Mouse (Mus musculus): ENCODE measurements at regions not wholly inside any gene's neighbourhood (a gene's known extent, or its start where the extent isn't known, plus 50 kb on each side); places are given as distances from the start of the nearest gene placed in this dataset.

DNA sequence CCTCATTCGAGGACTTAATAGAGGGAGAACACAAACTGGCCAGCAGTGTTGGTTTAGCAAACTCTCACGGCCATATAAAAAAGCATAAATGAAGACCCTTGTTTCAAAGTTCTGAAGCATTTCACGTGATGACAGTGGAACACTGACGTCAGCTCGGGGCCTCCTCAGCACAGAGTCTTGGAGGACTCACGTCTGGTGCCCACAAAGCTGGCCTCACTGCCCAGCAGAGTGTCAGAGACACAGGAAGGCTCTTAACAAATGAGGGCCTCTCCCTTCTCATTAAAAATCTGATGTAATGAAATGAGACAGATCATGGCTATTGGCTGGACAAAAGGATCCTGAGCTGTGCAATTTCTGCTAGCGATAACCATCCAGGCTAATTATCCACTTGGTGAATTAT, 330.6 kb downstream of the Wdr11 start:
- in situ Hi-C loops (cut with MboI; ENCODE audit: low sequenced_read_pairs in 2 of 2, unreplicated experiment in 2 of 2): no loop called here

DNA sequence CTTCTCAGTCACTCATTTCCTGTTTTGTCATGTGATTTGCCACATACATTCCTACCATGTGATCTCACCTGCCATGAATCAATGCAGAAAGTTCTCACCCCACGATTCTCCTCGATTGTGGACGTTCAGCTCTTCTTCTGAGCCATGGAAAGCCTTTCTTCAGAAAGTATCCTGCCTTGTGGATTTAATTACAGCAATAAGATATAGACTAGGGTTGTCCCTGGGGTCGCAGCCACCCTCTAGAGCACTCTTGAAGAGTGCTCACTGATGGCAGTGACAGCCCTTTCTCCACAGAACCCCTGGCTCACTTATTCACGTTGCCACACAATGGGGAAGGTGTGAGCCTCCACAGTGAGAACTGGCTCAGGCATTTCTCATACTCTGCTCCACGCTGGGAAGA, 345.1 kb downstream of the Wdr11 start:
- Histone ChIP-seq H3K4me3 (ENCODE audit: insufficient read depth in 1 of 2, low read depth in 1 of 2, low read length in 2 of 2, poor library complexity in 1 of 2, severe bottlenecking in 1 of 2) (no peak overlapping the region), H3K9me3 (ENCODE audit: control insufficient read depth, insufficient read depth, low read depth, low read length) (no peaks in the 10 kb centered on the region), H3K4me1 (ENCODE audit: control insufficient read depth in 2 of 2, insufficient read depth in 2 of 2, low read length in 2 of 2, poor library complexity in 1 of 2) (no peaks in the 10 kb centered on the region), H3K27ac (ENCODE audit: insufficient read depth, low read depth, low read length, poor library complexity, severe bottlenecking) (no peak overlapping the region), H3K36me3 (ENCODE audit: control insufficient read depth, insufficient read depth, low read length, poor library complexity, severe bottlenecking) (no peaks in the 10 kb centered on the region), H3K9ac (ENCODE audit: insufficient read depth, low read depth, low read length, poor library complexity, severe bottlenecking) (no peak overlapping the region)
- in situ Hi-C loops (cut with MboI; ENCODE audit: low sequenced_read_pairs in 2 of 2, unreplicated experiment in 2 of 2): no loop called here
- no peak for TF ChIP-seq MAFK (IDR thresholded peaks at IDR 0.05; ENCODE audit: insufficient read depth, low read depth, low read length)
- TF ChIP-seq CHD2 (IDR thresholded peaks at IDR 0.05; ENCODE audit: low read depth, low read length): no peak
- no peak for TF ChIP-seq HCFC1 (IDR thresholded peaks at IDR 0.05; ENCODE audit: borderline replicate concordance, insufficient read depth, low read length)
- TF ChIP-seq ZC3H11A (IDR thresholded peaks at IDR 0.05; ENCODE audit: borderline replicate concordance, low read depth, low read length): no peak
- TF ChIP-seq ZNF384 (IDR thresholded peaks at IDR 0.05; ENCODE audit: low read depth, low read length): no peak
- no peak for DNase-seq (ENCODE audit: low read depth, low spot score)

More for the DNA sequence above, 330.6 kb downstream of the Wdr11 start:
- H3K4me1 ChIP-seq (ENCODE audit: control insufficient read depth in 2 of 2, insufficient read depth in 2 of 2, low read length in 2 of 2, poor library complexity in 1 of 2): no peaks in the 10 kb centered on the region
- TF ChIP-seq ZC3H11A (IDR thresholded peaks at IDR 0.05; ENCODE audit: borderline replicate concordance, low read depth, low read length): no peak
- no peak overlapping the region for H3K4me3 ChIP-seq (ENCODE audit: insufficient read depth in 1 of 2, low read depth in 1 of 2, low read length in 2 of 2, poor library complexity in 1 of 2, severe bottlenecking in 1 of 2)
- no peaks in the 10 kb centered on the region for H3K9me3 ChIP-seq (ENCODE audit: control insufficient read depth, insufficient read depth, low read depth, low read length)
- H3K36me3 ChIP-seq (ENCODE audit: control insufficient read depth, insufficient read depth, low read length, poor library complexity, severe bottlenecking): no peaks in the 10 kb centered on the region
- DNase-seq (ENCODE audit: low read depth, low spot score): no peak
- H3K27ac ChIP-seq (ENCODE audit: insufficient read depth, low read depth, low read length, poor library complexity, severe bottlenecking): no peak overlapping the region
- no peak overlapping the region for H3K9ac ChIP-seq (ENCODE audit: insufficient read depth, low read depth, low read length, poor library complexity, severe bottlenecking)

DNA sequence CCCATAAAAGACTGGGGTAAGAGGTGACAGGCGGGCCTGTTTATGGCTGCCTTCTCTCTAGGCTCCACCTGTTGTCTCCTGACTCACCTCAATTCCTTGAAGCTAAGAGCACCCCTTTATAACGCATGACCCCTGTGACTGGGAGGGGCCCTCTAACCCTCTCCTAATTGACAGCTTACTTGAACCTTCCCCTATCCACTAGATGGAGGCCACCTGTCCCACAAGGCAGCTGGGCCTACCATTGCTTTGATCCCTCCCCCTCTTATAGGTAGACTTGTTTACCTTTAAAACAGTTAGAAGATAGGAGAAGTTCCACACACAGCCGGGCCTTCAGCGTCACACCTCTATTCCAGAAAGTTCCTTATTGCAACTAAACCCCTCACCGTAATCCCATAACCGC, 346.1 kb downstream of the Wdr11 start:
- no peak for TF ChIP-seq CHD2 (IDR thresholded peaks at IDR 0.05; ENCODE audit: low read depth, low read length)
- no peak for TF ChIP-seq MAFK (IDR thresholded peaks at IDR 0.05; ENCODE audit: insufficient read depth, low read depth, low read length)
- TF ChIP-seq ZNF384 (IDR thresholded peaks at IDR 0.05; ENCODE audit: low read depth, low read length): no peak
- TF ChIP-seq HCFC1 (IDR thresholded peaks at IDR 0.05; ENCODE audit: borderline replicate concordance, insufficient read depth, low read length): no peak
- no peak for TF ChIP-seq ZC3H11A (IDR thresholded peaks at IDR 0.05; ENCODE audit: borderline replicate concordance, low read depth, low read length)
- in situ Hi-C loops (cut with MboI; ENCODE audit: low sequenced_read_pairs in 2 of 2, unreplicated experiment in 2 of 2): no loop called here
- H3K36me3 ChIP-seq (ENCODE audit: control insufficient read depth, insufficient read depth, low read length, poor library complexity, severe bottlenecking): no peaks in the 10 kb centered on the region

DNA sequence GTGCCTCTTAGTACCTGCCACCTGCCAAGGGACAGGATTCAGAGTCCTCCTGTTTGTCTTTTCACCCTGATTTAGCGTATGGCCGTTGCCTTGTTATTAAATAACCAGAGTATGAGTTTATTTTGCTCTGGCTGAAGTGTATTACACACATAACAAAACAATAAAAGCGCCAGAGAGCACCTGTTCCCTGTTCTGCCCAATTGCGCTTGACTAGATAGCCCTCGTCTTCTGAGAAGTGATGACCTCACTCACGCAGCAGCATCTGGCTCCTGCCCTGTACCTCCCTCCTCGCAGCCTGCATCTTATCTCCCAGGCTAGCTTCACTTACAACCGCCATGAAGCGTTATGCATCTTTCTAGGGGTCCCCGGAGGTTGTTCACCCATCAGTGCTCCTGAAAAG, 346.5 kb downstream of the Wdr11 start:
- Histone ChIP-seq H3K4me1 (ENCODE audit: control insufficient read depth in 2 of 2, insufficient read depth in 2 of 2, low read length in 2 of 2, poor library complexity in 1 of 2) (no peaks in the 10 kb centered on the region), H3K36me3 (ENCODE audit: control insufficient read depth, insufficient read depth, low read length, poor library complexity, severe bottlenecking) (no peaks in the 10 kb centered on the region), H3K9me3 (ENCODE audit: control insufficient read depth, insufficient read depth, low read depth, low read length) (no peaks in the 10 kb centered on the region), H3K4me3 (ENCODE audit: insufficient read depth in 1 of 2, low read depth in 1 of 2, low read length in 2 of 2, poor library complexity in 1 of 2, severe bottlenecking in 1 of 2) (no peak overlapping the region), H3K27ac (ENCODE audit: insufficient read depth, low read depth, low read length, poor library complexity, severe bottlenecking) (no peak overlapping the region), H3K9ac (ENCODE audit: insufficient read depth, low read depth, low read length, poor library complexity, severe bottlenecking) (no peak overlapping the region)
- in situ Hi-C loops (cut with MboI; ENCODE audit: low sequenced_read_pairs in 2 of 2, unreplicated experiment in 2 of 2): no loop called here
- no peak for DNase-seq (ENCODE audit: low read depth, low spot score)
- no peak for TF ChIP-seq ZNF384 (IDR thresholded peaks at IDR 0.05; ENCODE audit: low read depth, low read length)
- TF ChIP-seq HCFC1 (IDR thresholded peaks at IDR 0.05; ENCODE audit: borderline replicate concordance, insufficient read depth, low read length): no peak
- no peak for TF ChIP-seq ZC3H11A (IDR thresholded peaks at IDR 0.05; ENCODE audit: borderline replicate concordance, low read depth, low read length)
- no peak for TF ChIP-seq MAFK (IDR thresholded peaks at IDR 0.05; ENCODE audit: insufficient read depth, low read depth, low read length)
- no peak for TF ChIP-seq CHD2 (IDR thresholded peaks at IDR 0.05; ENCODE audit: low read depth, low read length)

More for the DNA sequence above, 346.1 kb downstream of the Wdr11 start:
- Histone ChIP-seq H3K9me3 (ENCODE audit: control insufficient read depth, insufficient read depth, low read depth, low read length) (no peaks in the 10 kb centered on the region), H3K4me3 (ENCODE audit: insufficient read depth in 1 of 2, low read depth in 1 of 2, low read length in 2 of 2, poor library complexity in 1 of 2, severe bottlenecking in 1 of 2) (no peak overlapping the region), H3K9ac (ENCODE audit: insufficient read depth, low read depth, low read length, poor library complexity, severe bottlenecking) (no peak overlapping the region), H3K4me1 (ENCODE audit: control insufficient read depth in 2 of 2, insufficient read depth in 2 of 2, low read length in 2 of 2, poor library complexity in 1 of 2) (no peaks in the 10 kb centered on the region), H3K27ac (ENCODE audit: insufficient read depth, low read depth, low read length, poor library complexity, severe bottlenecking) (no peak overlapping the region)
- DNase-seq (ENCODE audit: low read depth, low spot score): no peak

DNA sequence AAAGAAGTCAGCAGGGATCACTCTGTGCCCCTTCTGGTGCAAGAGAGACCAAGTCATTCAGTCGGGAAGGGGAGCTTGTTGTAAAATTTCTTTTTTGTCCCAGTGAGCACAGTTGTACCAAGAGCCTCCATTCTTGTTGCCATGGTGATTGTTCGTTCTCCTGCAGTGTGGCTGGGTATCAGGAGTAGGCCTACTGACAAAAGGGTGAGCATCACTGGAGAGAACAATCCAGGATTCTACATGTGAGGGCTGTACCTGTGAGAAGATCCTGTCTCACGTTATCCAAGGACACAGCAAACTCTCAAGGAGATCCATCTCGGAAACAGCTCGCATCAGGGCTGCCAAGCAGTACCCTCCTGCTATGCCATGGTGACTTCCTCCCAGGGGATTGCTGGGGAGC, 347.6 kb downstream of the Wdr11 start:
- no peak for DNase-seq (ENCODE audit: low read depth, low spot score)
- in situ Hi-C loops (cut with MboI; ENCODE audit: low sequenced_read_pairs in 2 of 2, unreplicated experiment in 2 of 2): no loop called here
- Histone ChIP-seq H3K4me3 (ENCODE audit: insufficient read depth in 1 of 2, low read depth in 1 of 2, low read length in 2 of 2, poor library complexity in 1 of 2, severe bottlenecking in 1 of 2) (no peak overlapping the region), H3K9me3 (ENCODE audit: control insufficient read depth, insufficient read depth, low read depth, low read length) (no peaks in the 10 kb centered on the region), H3K36me3 (ENCODE audit: control insufficient read depth, insufficient read depth, low read length, poor library complexity, severe bottlenecking) (no peaks in the 10 kb centered on the region), H3K4me1 (ENCODE audit: control insufficient read depth in 2 of 2, insufficient read depth in 2 of 2, low read length in 2 of 2, poor library complexity in 1 of 2) (no peaks in the 10 kb centered on the region), H3K9ac (ENCODE audit: insufficient read depth, low read depth, low read length, poor library complexity, severe bottlenecking) (no peak overlapping the region), H3K27ac (ENCODE audit: insufficient read depth, low read depth, low read length, poor library complexity, severe bottlenecking) (no peak overlapping the region)
- TF ChIP-seq HCFC1 (IDR thresholded peaks at IDR 0.05; ENCODE audit: borderline replicate concordance, insufficient read depth, low read length) (no peak), ZNF384 (IDR thresholded peaks at IDR 0.05; ENCODE audit: low read depth, low read length) (no peak), CHD2 (IDR thresholded peaks at IDR 0.05; ENCODE audit: low read depth, low read length) (no peak), MAFK (IDR thresholded peaks at IDR 0.05; ENCODE audit: insufficient read depth, low read depth, low read length) (no peak), ZC3H11A (IDR thresholded peaks at IDR 0.05; ENCODE audit: borderline replicate concordance, low read depth, low read length) (no peak)

All from ES-E14 (cell line).